Mouse (Mus musculus) ES-E14 (cell line): ENCODE data around the gene Rfx2. TPM values are rescaled to one million over a fixed set of nuclear protein-coding genes. Genes with fewer than 3 reads are reported as not detected.

ENCODE experiments used
- DNase-seq: peaks from one replicate; pipeline ENCODE4 v3.0.0-alpha.2; 2013; ENCODE audit warnings: low read depth, low spot score
- H3K27ac ChIP-seq: 2 replicates; pipeline ENCODE4 v1.5.1; 2012; ENCODE audit warnings: low read depth, mild to moderate bottlenecking, low read length, moderate library complexity, mixed read lengths; ENCODE audit not compliant: poor library complexity, insufficient read depth, severe bottlenecking
- H3K36me3 ChIP-seq: 2 replicates; pipeline ENCODE4 v1.6.1; 2012; ENCODE audit warnings: mild to moderate bottlenecking, low read length, moderate library complexity, mixed read lengths; ENCODE audit not compliant: control insufficient read depth, poor library complexity, insufficient read depth, severe bottlenecking
- H3K4me1 ChIP-seq, 2 experiments: fragments of 150-350 bp in 1 of 2; sonication (generic) in 1 of 2; 2 replicates each; pipeline ENCODE4 v1.6.1; 2012; ENCODE audit warnings: low read length in 2 of 2, mild to moderate bottlenecking in 1 of 2, mixed read lengths in 1 of 2; ENCODE audit not compliant: control insufficient read depth in 2 of 2, insufficient read depth in 2 of 2, poor library complexity in 1 of 2
- H3K4me3 ChIP-seq, 2 experiments: fragments of 150-350 bp in 1 of 2; sonication (generic) in 1 of 2; 2 replicates each; pipeline ENCODE4 v1.5.1; 2012; ENCODE audit warnings: low read length in 2 of 2, low read depth in 1 of 2, mild to moderate bottlenecking in 1 of 2, mixed read lengths in 1 of 2; ENCODE audit not compliant: insufficient read depth in 1 of 2, poor library complexity in 1 of 2, severe bottlenecking in 1 of 2
- H3K9ac ChIP-seq: 2 replicates; pipeline ENCODE4 v1.6.1; 2012; ENCODE audit warnings: low read depth, mild to moderate bottlenecking, low read length, mixed read lengths; ENCODE audit not compliant: poor library complexity, insufficient read depth, severe bottlenecking
- H3K9me3 ChIP-seq: fragments of 150-350 bp; sonication (generic); 2 replicates; pipeline ENCODE4 v1.6.1; 2012; ENCODE audit warnings: low read depth, mild to moderate bottlenecking, low read length; ENCODE audit not compliant: control insufficient read depth, insufficient read depth
- CHD2 ChIP-seq: IDR thresholded peaks from 2 replicates; pipeline ENCODE4 v1.6.1; 2014; ENCODE audit warnings: mild to moderate bottlenecking, low read depth, low read length, inconsistent platforms
- HCFC1 ChIP-seq: IDR thresholded peaks from 2 replicates; pipeline ENCODE4 v1.6.1; 2012; ENCODE audit warnings: low read length, inconsistent platforms, borderline replicate concordance; ENCODE audit not compliant: insufficient read depth
- MAFK ChIP-seq: IDR thresholded peaks from 2 replicates; pipeline ENCODE4 v1.6.1; 2014; ENCODE audit warnings: mild to moderate bottlenecking, low read depth, low read length, inconsistent platforms; ENCODE audit not compliant: insufficient read depth
- ZC3H11A ChIP-seq: IDR thresholded peaks from 2 replicates; pipeline ENCODE4 v1.6.1; 2012; ENCODE audit warnings: low read depth, mild to moderate bottlenecking, inconsistent platforms, low read length, borderline replicate concordance
- ZNF384 ChIP-seq: IDR thresholded peaks from 2 replicates; pipeline ENCODE4 v1.6.1; 2012; ENCODE audit warnings: low read depth, low read length, inconsistent platforms
- in situ Hi-C, 2 experiments: fragments of 600-800 bp; cut with MboI; formaldehyde crosslinking; loops; one replicate each; pipeline ENCODE4 v1.15.1; 2025; ENCODE audit warnings: low sequenced_read_pairs in 2 of 2, inconsistent platforms in 1 of 2; ENCODE audit not compliant: unreplicated experiment in 2 of 2
- total RNA-seq: library from RNA; depleted of rRNA; stranded (reverse); fragments of 300-350 nt; gene quantifications from 2 replicates; pipeline ENCODE4 v1.2.3, GENCODE M21; 2012

Rfx2 gene
- total RNA-seq, 1 experiment: 15.8 TPM

DNA sequence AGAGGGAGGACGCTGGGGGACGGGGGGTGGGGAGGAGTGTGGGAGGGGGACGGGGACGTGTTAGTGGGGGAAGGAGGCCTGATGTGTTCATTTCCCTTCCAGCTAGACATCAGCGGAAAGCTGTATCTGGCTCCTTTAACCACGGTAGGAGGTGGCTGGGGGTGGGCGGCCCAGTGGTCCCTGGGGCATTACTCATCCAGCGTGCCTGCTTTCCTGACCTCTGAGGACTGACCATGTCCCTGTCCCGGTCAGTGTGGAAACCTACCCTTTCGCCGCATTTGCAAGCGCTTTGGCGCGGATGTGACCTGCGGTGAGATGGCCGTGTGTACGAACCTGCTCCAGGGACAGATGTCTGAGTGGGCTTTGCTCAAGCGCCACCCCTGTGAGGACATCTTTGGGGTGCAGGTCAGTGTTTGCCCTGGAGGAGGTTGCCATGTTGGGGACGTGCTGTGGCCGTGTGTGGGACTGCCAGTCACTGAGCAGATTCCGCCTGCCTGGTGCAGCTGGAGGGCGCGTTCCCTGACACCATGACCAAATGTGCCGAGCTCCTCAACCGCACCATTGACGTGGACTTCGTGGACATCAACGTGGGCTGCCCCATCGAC is 63.2 kb downstream of the Rfx2 start:
- no peaks in the 10 kb centered on the region for H3K9me3 ChIP-seq
- H3K9ac ChIP-seq: no peak overlapping the region; the same call in 1 of the 2 replicates
- in situ Hi-C loops: no loop called here
- TF ChIP-seq MAFK (no peak), HCFC1 (no peak), CHD2 (no peak), ZC3H11A (no peak), ZNF384 (no peak)
- H3K27ac ChIP-seq: no peak overlapping the region
- H3K4me1 ChIP-seq: peaks cover 0 to 22% of the 10 kb centered on the region in 2 experiments; a peak in 1 of 4 replicates
- peak overlapping the region; percentile 0 to 10; a peak in 2 of 4 replicates for H3K4me3 ChIP-seq
- DNase-seq: no peak
- H3K36me3 ChIP-seq: peaks cover 35% of the 10 kb centered on the region

GRCm38 (mm10) chr17:56766631-56767405 is 64.0 kb downstream of the Rfx2 start:
- Histone ChIP-seq H3K4me3 (no peak overlapping the region), H3K36me3 (peaks cover 35% of the 10 kb centered on the region), H3K4me1 (peaks cover 0 to 22% of the 10 kb centered on the region in 2 experiments; a peak in 1 of 4 replicates), H3K9ac (no peak overlapping the region), H3K27ac (no peak overlapping the region), H3K9me3 (no peaks in the 10 kb centered on the region)
- no peak for TF ChIP-seq HCFC1
- no peak for DNase-seq
- in situ Hi-C loops: no loop called here

DNA sequence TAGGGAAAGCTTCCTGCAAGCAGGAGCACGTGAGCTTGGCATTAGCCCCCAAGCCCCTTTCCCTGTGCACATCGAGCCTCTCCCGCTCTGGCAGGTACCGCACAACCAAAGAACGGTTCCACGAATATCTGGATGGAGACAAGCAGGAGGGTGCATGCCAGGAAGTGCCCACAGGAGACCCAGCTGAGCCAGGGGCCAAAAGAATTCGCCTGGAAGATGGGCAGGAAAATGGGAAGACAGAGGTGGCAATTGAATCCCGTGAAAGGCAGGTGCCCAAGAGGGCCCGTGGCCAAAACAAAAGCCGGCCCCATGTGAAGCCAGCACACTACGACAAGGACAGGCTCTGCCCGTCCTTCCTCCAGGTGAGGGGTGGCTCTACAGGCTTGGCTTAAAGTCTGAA is 65.4 kb downstream of the Rfx2 start:
- no peak for DNase-seq
- Histone ChIP-seq H3K36me3 (peaks cover 33% of the 10 kb centered on the region), H3K9ac (peak overlapping the region; percentile 100), H3K9me3 (no peaks in the 10 kb centered on the region), H3K4me3 (peak overlapping the region; percentile 84 to 97), H3K27ac (no peak overlapping the region), H3K4me1 (peaks cover 0 to 23% of the 10 kb centered on the region in 2 experiments; a peak in 1 of 4 replicates)
- in situ Hi-C loops: no loop called here
- TF ChIP-seq CHD2: no peak
- no peak for TF ChIP-seq ZNF384
- no peak for TF ChIP-seq HCFC1
- TF ChIP-seq MAFK: no peak
- TF ChIP-seq ZC3H11A: no peak

DNA sequence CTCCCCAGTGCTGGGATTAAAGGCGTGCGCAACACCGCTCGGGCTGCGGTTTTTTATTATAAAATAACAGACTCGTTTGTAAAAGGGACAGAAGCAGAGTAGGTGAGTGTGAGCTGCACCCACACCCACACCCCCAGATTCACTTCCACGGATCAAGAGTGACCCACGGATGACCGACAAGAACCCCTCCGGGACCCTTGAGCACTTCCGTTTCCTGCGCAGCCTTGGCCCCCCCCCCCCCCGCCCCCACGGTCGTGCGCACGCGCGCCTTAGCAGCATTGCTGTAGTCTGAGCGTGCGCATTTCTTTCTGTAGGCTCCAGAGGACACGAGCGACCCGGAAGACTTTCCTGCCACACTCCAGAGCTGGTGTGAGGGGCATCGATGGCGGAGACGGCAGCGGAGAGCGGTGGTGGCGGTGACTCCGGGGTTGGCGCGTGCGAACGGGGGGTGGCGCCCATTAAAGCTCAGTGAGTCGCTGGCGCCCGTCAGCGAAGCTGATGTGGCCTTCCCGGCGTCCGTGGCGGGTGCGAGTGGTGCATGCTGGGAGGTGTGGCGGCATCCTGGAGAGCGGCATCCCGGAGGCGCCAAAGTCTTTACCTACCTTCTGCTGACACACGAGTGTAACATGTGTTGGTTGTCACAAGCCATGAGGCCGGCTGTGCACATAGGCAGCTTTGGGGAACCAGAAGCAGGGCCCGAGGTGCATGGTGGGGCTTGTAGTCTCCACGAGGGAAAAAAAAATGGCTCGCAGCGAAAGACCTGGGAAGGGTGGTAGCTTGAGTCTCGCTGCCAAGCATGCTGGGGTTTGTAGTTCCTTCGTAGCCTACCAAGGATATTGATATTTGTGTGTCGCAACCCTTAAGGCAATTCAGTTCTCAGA is 66.1 kb downstream of the Rfx2 start, which contains the start of gene Dus3l:
TSS of gene Dus3l (plus strand) at position 284 of the 881 bp plus-strand sequence.
- no peak for DNase-seq
- H3K9ac ChIP-seq: peak within 1 kb of the TSS; percentile 100
- peak within 1 kb of the TSS; percentile 84 to 97 for H3K4me3 ChIP-seq
- TF ChIP-seq CHD2: no peak
- no peak for TF ChIP-seq ZC3H11A
- peak; percentile 96 for TF ChIP-seq HCFC1
- peak; percentile 87; the same call in 1 of the 2 replicates for TF ChIP-seq ZNF384
- no peak for TF ChIP-seq MAFK
- peaks cover 0 to 23% of the 10 kb centered on the region in 2 experiments; a peak in 1 of 4 replicates for H3K4me1 ChIP-seq
- peak within 1 kb of the TSS; percentile 94 for H3K27ac ChIP-seq
- in situ Hi-C loops: no loop called here
- no peaks in the 10 kb centered on the region for H3K9me3 ChIP-seq
- peaks cover 27% of the 10 kb centered on the region for H3K36me3 ChIP-seq
